Comparison of ENCODE assay signal across 13 mouse cellular contexts in genomic region chr13:75738536-75738935, GRCm38 (mm10). TPM values are rescaled to one million over a fixed set of nuclear protein-coding genes. Genes with fewer than 3 reads are reported as not detected.
DNase-seq lines count a peak whose midpoint lies in the region; ATAC-seq lines count a peak whose summit lies in the region.
"Had no signal": no experiment of that assay in that cellular context is flagged by ENCODE, and none has a peak within 500 bp of the region (broad histone marks: within the 10 kb centered on the region; RNA-seq: fewer than 3 reads in every experiment).

No protein-coding gene starts in this region.

- intact Hi-C loops in heart, postnatal 14 days (cut with DNase I), result no loop called here

- H3K27me3 ChIP-seq in heart, embryonic 13.5 days (replicated peaks), result no peaks in the 10 kb centered on the region
- no peaks in the 10 kb centered on the region for H3K27me3 ChIP-seq in megakaryocyte, embryonic 14.5 days (replicated peaks)
- no peaks in the 10 kb centered on the region for H3K27me3 ChIP-seq in liver, embryonic 13.5 days
- H3K27me3 ChIP-seq: embryonic facial prominence, embryonic 12.5 days had no signal

- ATAC-seq in heart, embryonic 13.5 days (ENCODE audit: extremely low read depth, insufficient number of reproducible peaks, low FRiP score, low TSS enrichment), result no peak
- no peak for ATAC-seq in megakaryocyte, adult 5-6 weeks (ENCODE audit: poor library complexity, severe bottlenecking)
- no peak for ATAC-seq in liver, embryonic 13.5 days (ENCODE audit: low read depth)
- ATAC-seq in erythroid progenitor cell, adult 5-6 weeks (replicated peaks; ENCODE audit: low FRiP score, poor library complexity, severe bottlenecking), result no peak
- no peak for ATAC-seq in monocyte, adult 5-6 weeks (replicated peaks; ENCODE audit: insufficient number of reproducible peaks, low FRiP score, low TSS enrichment, poor library complexity, severe bottlenecking)

- no peak for DNase-seq in heart, postnatal 14 days
- DNase-seq in liver, embryonic 13.5 days, result no peak
- DNase-seq: cerebellum, adult 8-10 months; kidney, adult 8-10 months; midbrain, embryonic 14.5 days; retina, postnatal 1 day; thymus, adult 2 months had no signal

- H3K9me3 ChIP-seq in heart, embryonic 13.5 days, result no peaks in the 10 kb centered on the region
- H3K9me3 ChIP-seq in megakaryocyte, embryonic 14.5 days, result no peaks in the 10 kb centered on the region
- no peaks in the 10 kb centered on the region for H3K9me3 ChIP-seq in liver, embryonic 13.5 days (replicated peaks)
- H3K9me3 ChIP-seq: embryonic facial prominence, embryonic 12.5 days had no signal

- H3K4me3 ChIP-seq in heart, embryonic 13.5 days, result no peak overlapping the region
- peak overlapping the region; percentile 85 for H3K4me3 ChIP-seq in megakaryocyte, embryonic 14.5 days (replicated peaks)
- H3K4me3 ChIP-seq in liver, embryonic 13.5 days (replicated peaks), result peak overlapping the region; percentile 12
- H3K4me3 ChIP-seq: embryonic facial prominence, embryonic 12.5 days had no signal

- no peaks in the 10 kb centered on the region for H3K36me3 ChIP-seq in heart, embryonic 13.5 days
- peaks cover 9% of the 10 kb centered on the region for H3K36me3 ChIP-seq in megakaryocyte, embryonic 14.5 days (replicated peaks; ENCODE audit: low read length)
- H3K36me3 ChIP-seq in liver, embryonic 13.5 days, result peaks cover 8% of the 10 kb centered on the region; the same call in 1 of the 2 replicates
- H3K36me3 ChIP-seq: embryonic facial prominence, embryonic 12.5 days had no signal

- no peak overlapping the region for H3K27ac ChIP-seq in heart, embryonic 13.5 days (replicated peaks)
- peak overlapping the region; percentile 92 for H3K27ac ChIP-seq in liver, embryonic 13.5 days
- H3K27ac ChIP-seq: embryonic facial prominence, embryonic 12.5 days had no signal

- H3K4me2 ChIP-seq in heart, embryonic 13.5 days, result peak overlapping the region; percentile 50
- H3K4me2 ChIP-seq in liver, embryonic 13.5 days, result peak overlapping the region; percentile 49
- H3K4me2 ChIP-seq: embryonic facial prominence, embryonic 12.5 days had no signal

- no peak overlapping the region for H3K9ac ChIP-seq in heart, embryonic 13.5 days
- peak overlapping the region; percentile 66 for H3K9ac ChIP-seq in liver, embryonic 13.5 days
- H3K9ac ChIP-seq: embryonic facial prominence, embryonic 12.5 days had no signal

- peaks cover 49% of the 10 kb centered on the region for H3K4me1 ChIP-seq in heart, embryonic 13.5 days
- peaks cover 88% of the 10 kb centered on the region for H3K4me1 ChIP-seq in megakaryocyte, embryonic 14.5 days
- peaks cover 92% of the 10 kb centered on the region for H3K4me1 ChIP-seq in liver, embryonic 13.5 days (replicated peaks)
- H3K4me1 ChIP-seq: embryonic facial prominence, embryonic 12.5 days had no signal

- WGBS in heart, embryonic 13.5 days, result 17% methylated on average over 6 of the region's 6 CpGs
- WGBS in liver, embryonic 13.5 days (ENCODE audit: insufficient replicate concordance), result 7% methylated on average over 6 of the region's 6 CpGs

RNA-seq across cellular contexts. Expression of gene Ell2, which starts 32.0 kb away (rescaled TPM):
- 4.6 and 4.8 TPM in 2 replicates for polyA plus RNA-seq in heart, embryonic 13.5 days (2015; fragmentation: Nextera tagmentation; extraction: Ambion mirVana)
- 10 to 100 TPM; 20.4 to 22.8 TPM for total RNA-seq in heart, postnatal 14 days (2021)
- 14.0 TPM in 1 of 2 replicates, not detected in the other for polyA plus RNA-seq in megakaryocyte, embryonic 14.5 days (2012; ENCODE audit: insufficient read depth, low replicate concordance)
- total RNA-seq in megakaryocyte, adult 5-6 weeks (2015), result 12.2 and 13.8 TPM in 2 replicates
- 7.7 and 7.9 TPM in 2 replicates for total RNA-seq in megakaryocyte, adult 5-6 weeks (2017)
- polyA plus RNA-seq in liver, embryonic 13.5 days (2015; fragmentation: Nextera tagmentation; extraction: Ambion mirVana), result 38.2 and 49.6 TPM in 2 replicates
- total RNA-seq in erythroid progenitor cell, adult 5-6 weeks (2015; ENCODE audit: low replicate concordance), result 78.4 and 114 TPM in 2 replicates
- 46.5 and 46.8 TPM in 2 replicates for total RNA-seq in erythroid progenitor cell, adult 5-6 weeks (2017; ENCODE audit: low replicate concordance)
- total RNA-seq in monocyte, adult 5-6 weeks (2017), result 24.9 to 61.1 TPM (median 45.2 TPM) in 3 replicates
